Mouse (Mus musculus) MEL (cell line): ENCODE measurements around the gene Atm. TPM values are rescaled to one million over a fixed set of nuclear protein-coding genes. Genes with fewer than 3 reads are reported as not detected.

Experiments used
- polyA plus RNA-seq, 2 experiments: library from polyadenylated mRNA; stranded (reverse) in 1 of 2; unstranded in 1 of 2; fragments of >175 nt in 1 of 2; fragments of >200 nt in 1 of 2; gene quantifications; 2 replicates each; pipeline versions ENCODE4 v1.2.1 to v1.2.4; 2012; ENCODE audit warnings: low replicate concordance in 2 of 2, low read depth in 1 of 2; ENCODE audit not compliant: insufficient read length in 2 of 2, insufficient read depth in 1 of 2, missing spikeins in 1 of 2
- total RNA-seq: library from RNA; depleted of rRNA; stranded (reverse); fragments of 300-350 nt; gene quantifications from 2 replicates; pipeline ENCODE4 v1.2.3, GENCODE M21; 2012; rRNA removed

The Atm gene
- total and polyA plus RNA-seq, 3 experiments = 16.0 to 21.4 TPM; not detected in 1

Other genes with a start within 250 kb of the Atm start
- not detected in 2 replicates for gene Exph5, start 235.1 kb downstream of the Atm start, total RNA-seq
- gene Exph5, start 235.1 kb downstream of the Atm start, polyA plus RNA-seq = not detected
- 0.04 TPM in 1 of 2 replicates, not detected in the other for gene Kdelc2, start 152.7 kb downstream of the Atm start, total RNA-seq
- under 1 TPM in 1 of 2 experiments, not detected in 1; 0.31 TPM for gene Kdelc2, start 152.7 kb downstream of the Atm start, polyA plus RNA-seq
- gene 4930550C14Rik, start 134.4 kb downstream of the Atm start, total RNA-seq = 0.08 TPM in 1 of 2 replicates, not detected in the other
- gene 4930550C14Rik, start 134.4 kb downstream of the Atm start, polyA plus RNA-seq = under 1 TPM in 1 of 2 experiments, not detected in 1; 0.08 TPM
- gene Npat, start 307 bp upstream of the Atm start, total RNA-seq = 12.5 and 14.1 TPM in 2 replicates
- 10 to 100 TPM in 1 of 2 experiments, not detected in 1; 16.4 TPM for gene Npat, start 307 bp upstream of the Atm start, polyA plus RNA-seq
- gene Acat1, start 73.6 kb upstream of the Atm start, total RNA-seq = 41.0 and 41.8 TPM in 2 replicates
- gene Acat1, start 73.6 kb upstream of the Atm start, polyA plus RNA-seq = 100 to 1,000 TPM in 1 of 2 experiments, 10 to 100 TPM in 1; 37.4 to 185 TPM
- gene Cul5, start 133.3 kb upstream of the Atm start, total RNA-seq = 30.7 and 30.8 TPM in 2 replicates
- 10 to 100 TPM; 24.5 to 32.0 TPM for gene Cul5, start 133.3 kb upstream of the Atm start, polyA plus RNA-seq
- gene Rab39, start 169.5 kb upstream of the Atm start, total RNA-seq = 0.07 TPM in 1 of 2 replicates, not detected in the other
- gene Rab39, start 169.5 kb upstream of the Atm start, polyA plus RNA-seq = under 1 TPM in 1 of 2 experiments, not detected in 1; 0.10 TPM
- not detected in 2 replicates for gene Slc35f2, start 234.8 kb upstream of the Atm start, total RNA-seq
- not detected for gene Slc35f2, start 234.8 kb upstream of the Atm start, polyA plus RNA-seq